Mouse (Mus musculus) left cerebral cortex, adult 9 months (tissue): ENCODE results near the gene Homez.

ENCODE experiments used
- DNase-seq, 2 experiments: peaks; one replicate each; pipeline ENCODE4 v3.0.0; 2022; ENCODE audit warnings: low spot score in 2 of 2

Gene Homez

DNA sequence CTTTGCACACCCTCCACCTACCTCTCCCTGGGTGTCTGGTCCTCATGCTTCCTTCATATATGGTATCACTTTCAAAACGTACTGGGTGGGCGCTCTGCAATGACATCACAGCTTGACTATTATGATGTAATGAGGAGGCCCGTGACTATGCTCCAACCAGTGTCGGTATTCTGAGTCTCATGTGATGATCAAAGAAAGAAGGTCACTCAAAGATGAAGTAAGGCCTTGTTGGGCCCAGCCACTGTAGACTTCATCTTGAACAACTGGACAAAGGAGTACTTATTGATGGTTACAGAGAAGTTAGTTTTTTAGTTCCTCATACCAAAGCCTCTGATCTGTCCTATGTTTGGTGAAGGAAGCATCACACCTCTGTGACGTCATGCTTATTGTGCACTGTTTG lies at the start of gene Homez:
Gene Homez (minus strand): TSS at position 101 of the 400 bp plus-strand sequence.
- no peak for DNase-seq

DNA sequence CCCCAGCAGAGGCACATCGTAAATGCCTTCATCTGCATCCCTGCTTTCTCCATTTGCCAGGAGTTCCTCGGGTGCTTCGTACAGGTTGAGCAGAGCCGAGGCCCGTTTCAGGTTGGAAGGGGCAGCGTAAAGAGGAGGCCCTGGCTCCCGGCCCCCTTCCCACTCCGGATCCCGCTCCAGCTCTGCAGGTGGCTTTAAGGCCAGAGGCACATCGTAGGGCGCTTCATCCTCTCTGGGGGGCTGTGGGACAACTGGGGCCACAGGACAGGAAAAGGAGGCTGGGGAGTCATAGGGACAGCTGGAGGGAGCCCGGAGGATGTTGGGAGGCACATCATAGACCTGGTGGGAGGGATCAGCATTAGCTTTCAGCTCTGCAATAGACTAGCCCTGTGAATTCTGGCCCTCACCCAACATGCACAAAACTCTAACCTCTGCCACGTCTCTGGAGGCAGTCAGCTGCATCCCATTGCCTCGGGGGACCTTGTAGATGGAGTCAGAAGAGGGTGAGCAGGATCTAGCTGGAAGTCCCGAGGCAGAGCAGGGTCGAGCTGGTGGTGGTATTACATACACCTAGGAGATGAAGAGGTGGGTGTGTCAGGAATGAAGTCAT lies 49.4 kb upstream of the Homez start:
- no peak for DNase-seq

DNA sequence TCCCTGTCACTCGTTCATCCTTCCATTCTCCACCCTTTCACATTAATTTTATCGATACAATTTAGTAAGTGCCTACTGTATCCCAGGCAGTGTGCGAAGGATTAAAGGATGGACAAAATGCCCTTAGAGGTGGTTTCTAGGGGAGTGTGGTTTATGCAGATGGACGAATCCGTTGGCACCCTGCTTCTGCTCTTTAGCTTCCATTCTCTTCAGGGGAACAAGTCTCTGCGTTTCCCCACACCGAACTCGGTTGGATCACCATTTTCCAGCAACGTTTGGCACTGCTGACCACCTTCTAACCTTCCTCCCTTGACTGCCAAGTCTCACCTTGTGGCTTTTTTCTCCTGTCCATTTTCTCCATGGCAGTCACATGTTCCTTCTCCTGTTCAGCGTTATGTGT lies 42.6 kb upstream of the Homez start:
- no peak for DNase-seq

DNA sequence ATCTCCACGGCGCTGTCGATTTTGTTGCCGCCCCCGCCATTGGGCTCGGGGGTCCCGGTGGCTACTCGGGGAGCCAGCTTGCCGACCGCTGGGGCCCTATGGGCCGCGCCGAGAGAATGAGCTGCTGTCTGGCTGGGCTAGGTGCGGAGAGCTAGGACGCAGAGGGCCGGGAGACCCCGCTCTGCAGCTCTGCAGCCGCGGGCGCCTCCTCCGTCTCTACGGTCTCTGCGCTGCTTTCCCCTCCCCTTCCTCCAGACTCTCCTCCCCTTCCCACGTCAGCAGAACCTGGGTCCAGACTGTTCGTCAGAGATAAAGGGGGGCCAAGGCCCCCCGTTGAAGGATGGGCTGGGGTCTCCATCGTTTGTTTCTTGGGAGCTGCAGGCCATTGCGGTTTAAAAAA lies 42.1 kb upstream of the Homez start, which contains the start of gene Slc22a17:
Gene Slc22a17 (minus strand): TSS at position 247 of the 400 bp plus-strand sequence.
- peak in 1 of 2 experiments; percentile 82 for DNase-seq

DNA sequence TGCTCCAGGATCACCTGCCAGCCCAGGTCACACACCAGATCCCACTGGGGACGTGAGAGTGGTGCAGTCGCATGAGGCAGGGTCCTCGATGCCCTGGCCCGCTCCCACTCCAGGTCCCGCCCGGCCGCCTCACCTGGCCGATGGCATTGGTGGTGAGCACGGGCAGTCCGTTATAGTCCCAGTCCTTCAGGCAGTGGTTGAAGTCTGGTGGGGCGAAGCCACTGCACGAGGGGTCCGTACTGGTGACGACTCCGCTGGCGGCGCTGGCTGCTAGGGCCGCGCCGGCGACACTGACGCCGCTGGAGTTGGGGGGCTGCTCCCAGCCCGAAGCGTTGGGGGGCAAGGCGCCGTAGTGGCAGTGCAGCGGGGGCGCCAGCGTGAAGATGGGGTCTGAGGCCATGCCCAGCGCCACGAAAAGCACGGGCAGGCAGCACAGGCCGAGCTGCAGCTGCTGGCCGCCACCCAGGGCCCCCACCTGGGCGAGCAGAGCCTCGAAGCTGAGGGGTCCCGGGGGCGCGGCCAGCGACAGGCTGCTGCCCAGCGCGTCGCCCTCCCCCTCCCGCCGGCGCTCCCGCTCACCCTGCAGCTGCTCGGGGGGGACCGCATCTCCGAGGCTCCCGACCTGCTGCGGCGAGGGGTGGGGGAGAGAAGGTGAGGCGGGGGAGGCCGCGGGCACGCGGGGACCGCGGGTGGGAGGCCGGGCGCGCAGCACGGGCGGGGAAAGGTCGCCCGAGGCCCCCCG lies 41.5 kb upstream of the Homez start:
- no peak for DNase-seq

DNA sequence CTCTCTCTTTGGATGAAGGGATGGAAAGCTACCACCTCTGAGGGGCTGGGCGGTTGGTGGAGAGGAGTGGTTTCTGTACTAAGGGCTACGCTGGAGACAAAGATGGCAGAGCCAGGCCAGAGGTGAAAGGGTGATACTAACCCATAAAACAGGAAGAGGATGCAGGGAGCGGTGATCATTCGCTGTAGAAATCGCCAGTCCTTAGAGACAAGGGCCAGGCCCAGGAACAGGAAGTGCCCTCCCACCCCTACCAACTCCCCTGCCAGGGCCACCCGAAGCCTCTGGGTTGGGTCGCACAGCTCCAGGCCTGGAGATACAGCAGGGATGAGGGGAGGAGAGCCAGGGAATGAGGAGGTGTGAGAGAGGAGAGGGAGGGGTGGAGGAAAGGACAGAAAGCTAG lies 37.9 kb upstream of the Homez start:
- DNase-seq: no peak

DNA sequence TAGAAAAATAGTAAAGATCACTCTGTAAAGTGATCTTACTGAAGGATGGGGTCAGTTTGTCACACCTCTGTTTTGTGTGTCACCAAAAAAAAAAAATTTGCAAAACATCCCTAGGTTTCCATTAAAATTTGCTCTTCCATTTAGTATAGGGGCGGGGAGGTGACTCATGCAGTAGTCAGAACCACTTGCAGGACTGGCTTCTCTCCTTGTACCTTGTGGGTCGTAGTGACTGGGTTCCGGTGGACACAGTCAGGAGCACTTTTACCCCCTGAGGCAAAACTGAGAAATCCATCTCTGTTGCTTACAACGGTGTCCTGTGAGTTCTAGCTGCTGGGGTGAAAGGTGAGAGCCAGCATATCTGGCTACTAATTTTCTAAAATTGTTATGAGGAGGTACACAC lies 32.9 kb upstream of the Homez start:
- no peak for DNase-seq

DNA sequence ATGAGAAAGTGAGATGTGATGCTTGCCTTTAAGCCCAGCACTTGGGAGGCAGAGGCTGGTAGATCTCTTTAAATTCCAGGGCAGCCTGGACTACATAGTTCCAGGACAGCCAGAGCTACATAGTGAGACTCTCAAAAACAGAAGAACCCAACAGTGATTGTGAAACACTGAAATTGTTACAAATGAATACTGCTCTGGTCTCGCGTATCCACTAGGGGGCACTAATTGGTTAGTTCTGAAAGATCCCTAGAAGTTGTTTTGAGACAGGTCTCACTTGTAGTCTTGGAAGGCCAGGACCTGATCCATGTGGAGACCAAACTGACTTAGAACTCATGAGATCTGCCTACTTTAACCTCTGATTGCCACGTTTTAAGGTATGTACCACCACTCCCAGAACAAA lies 29.6 kb upstream of the Homez start:
- DNase-seq: peak in 1 of 2 experiments; percentile 89

DNA sequence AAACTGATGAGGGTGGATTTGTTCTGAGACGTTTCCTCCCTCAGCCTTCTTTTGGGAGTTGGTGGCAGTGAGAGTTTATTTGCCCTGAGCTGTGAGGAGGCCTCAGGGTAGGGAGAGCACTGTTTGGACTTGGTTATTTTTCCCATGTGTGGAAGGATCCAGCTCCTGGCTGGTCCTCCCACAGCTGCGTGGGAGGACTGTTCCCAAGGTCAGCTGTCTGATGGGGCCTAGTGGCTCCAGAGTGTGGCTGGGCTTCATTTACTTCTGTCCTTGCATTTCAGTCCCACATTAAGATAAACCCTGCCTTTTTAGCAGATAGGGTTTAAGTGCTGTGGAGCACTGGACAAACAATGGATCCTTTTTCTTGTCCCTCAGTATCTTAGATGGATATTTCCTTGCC lies 26.7 kb upstream of the Homez start:
- no peak for DNase-seq

DNA sequence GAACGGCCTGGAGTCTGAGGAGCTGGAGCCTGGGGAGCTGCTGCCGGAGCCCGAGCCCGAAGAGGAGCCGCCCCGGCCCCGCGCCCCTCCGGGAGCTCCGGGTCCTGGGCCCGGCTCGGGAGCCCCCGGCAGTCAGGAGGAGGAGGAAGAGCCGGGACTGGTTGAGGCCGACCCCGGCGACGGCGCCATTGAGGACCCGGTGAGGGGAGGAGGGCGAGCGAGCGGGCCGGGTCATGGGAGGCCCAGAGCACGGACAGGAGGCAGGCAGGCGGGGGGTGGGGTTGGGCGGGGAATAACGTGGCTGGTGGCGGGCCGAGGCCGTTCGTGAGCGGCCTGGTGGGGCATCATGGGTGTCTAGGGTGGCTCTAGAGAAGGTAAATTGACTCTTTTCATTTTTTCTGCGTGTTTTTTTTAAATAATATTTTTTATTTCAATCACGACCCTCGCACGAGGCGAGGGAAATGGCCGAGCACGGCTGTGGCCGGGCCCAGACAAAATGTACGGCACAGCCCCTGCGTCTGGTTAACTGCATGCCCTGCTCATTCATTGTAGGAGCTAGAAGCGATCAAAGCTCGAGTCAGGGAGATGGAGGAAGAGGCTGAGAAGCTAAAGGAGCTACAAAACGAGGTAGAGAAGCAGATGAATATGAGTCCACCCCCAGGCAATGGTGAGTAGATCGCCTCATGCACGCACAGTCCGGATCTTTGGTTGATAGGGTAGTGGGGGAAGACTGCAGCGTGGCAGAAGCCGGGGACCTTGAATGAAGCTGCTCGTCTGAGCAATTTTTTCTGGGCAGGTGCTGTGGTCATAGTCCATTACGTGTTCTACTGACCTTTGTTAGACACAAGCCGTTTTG lies 23.8 kb upstream of the Homez start:
- DNase-seq: no peak

DNA sequence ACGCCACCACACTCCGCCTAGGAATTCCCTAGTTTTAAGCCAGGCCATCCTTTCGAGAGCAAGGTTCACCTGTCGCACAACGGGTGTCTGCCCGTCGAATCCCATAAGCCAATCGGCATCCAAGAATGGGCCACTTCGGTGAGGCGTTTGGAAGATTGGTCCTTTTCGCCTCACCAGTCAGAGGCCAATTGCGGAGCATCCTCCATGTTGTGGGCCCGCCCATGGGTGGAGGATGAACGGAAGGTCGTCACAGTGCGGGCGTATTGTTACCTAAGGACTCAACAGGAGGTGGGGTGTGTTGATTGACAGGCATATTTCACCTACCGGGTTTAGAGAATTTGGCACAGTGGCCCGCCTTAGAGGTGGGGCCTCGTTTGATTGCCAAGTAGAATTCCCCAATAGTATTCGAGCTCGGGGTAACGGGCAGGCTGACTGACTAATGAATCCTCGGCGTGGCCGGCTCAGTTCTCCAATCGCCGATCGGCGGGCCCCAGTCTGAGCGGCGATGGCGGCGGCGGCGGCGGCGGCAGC lies 23.0 kb upstream of the Homez start:
- DNase-seq: peak; percentile 100

DNA sequence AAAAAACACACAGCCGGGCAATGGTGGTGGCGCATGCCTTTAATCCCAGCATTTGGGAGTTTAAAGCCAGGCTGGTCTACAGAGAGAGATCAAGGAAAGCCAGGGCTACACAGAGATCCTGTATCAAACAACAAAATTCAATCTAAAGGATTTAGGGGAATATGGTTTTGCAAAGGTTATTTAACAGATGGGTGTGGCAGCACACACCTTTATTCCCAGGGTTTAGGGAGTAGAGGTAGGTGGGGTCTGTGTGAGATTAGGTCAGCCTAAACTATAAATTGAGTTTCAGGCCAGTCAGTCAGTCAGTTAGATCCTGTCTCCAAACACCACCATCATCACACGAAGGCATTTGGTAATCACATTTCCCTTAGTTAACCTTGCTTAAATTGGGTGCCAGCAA lies 21.4 kb upstream of the Homez start, which contains the start of gene Pabpn1:
Gene Pabpn1 (plus strand): TSS at position 301 of the 400 bp plus-strand sequence.
- no peak for DNase-seq

DNA sequence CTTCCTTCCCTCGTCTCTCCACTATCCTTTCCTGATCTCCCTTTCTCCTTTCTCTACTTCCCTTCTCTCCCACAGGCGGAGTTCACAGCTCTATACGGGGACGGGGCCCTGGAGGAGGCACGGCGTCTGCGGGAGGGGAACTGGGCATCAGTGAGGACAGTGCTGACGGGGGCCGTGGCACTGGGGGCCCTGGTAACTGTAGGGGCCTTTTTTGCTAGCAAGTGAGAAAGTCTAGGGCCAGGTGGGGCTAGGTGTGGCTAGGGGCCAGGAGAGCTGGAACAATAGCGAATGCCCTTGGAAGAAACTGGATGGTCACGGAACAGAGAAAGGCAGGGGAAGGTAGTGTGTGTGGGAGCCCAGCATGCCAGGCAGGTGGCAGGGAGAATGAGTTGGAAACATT lies 14.5 kb upstream of the Homez start:
- DNase-seq: no peak

DNA sequence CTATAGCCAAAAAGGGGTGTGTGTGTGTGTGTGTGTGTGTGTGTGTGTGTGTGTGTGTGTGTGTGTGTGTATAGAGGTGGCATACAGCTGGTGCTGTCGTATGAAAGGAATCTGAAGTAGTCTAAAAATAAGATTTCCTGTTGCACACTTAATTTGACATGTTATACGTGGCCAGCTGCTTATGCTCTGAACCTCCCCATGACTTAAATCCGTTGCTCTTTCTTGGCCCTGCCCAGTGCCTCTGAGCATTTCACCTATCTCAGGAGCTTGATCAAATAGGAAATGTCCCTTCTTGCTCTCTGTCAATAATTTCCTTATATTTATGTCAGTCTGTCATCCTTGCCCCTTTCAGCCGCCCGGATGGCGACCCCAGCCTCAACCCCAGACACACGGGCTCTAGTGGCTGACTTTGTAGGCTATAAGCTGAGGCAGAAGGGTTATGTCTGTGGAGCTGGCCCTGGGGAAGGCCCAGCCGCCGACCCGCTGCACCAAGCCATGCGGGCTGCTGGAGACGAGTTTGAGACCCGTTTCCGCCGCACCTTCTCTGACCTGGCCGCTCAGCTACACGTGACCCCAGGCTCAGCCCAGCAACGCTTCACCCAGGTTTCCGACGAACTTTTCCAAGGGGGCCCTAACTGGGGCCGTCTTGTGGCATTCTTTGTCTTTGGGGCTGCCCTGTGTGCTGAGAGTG lies 13.4 kb upstream of the Homez start:
- DNase-seq: no peak

DNA sequence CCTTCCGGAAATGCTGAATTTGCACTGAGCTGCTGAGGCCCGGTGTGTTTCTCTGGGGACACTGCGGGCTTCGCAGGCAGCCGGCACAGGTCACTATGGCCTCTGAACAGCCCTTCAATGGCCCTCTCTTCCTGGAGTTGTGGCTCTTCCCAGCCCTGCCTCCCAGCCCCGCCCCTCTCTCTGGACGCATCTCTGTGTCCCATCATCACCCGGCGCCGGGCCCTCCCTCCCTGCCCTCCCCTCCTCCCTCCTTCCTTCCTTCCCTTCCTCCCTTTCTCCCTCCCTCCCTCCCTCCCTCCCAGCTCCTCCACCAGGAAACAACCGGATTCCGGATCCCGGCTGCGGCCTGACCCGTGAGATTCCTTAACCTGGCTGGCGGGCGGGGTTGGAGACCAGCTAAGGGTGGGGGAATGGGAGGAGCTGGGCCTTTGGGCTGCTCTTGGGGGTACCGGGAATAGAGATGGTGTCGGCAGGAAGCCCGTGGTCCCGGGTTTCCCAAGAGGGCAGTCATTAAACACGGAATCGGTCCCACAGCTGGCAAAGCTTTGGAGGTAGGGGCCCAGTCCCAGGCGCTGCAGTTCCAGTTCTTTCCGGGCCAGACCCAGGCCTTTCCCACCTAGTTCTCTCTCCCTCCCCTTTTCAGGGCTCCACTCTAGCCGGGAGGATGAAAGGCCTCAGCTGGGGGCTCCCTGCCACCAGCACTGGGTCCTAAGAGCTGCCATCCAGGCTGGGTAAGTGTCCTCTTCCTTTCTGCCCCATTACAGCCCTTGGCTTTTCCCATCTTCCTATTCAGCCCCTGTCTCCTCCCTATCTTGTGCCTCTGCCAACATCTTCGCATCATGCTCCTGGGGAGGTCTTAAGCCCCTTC lies 12.6 kb upstream of the Homez start, which contains the start of the genes Bcl2l2 and Gm20521:
Gene Bcl2l2 (plus strand): TSS at position 224 of the 868 bp plus-strand sequence.
Gene Gm20521 (plus strand): TSS at position 288 of the 868 bp plus-strand sequence.
- DNase-seq: peak in 1 of 2 experiments; percentile 69

DNA sequence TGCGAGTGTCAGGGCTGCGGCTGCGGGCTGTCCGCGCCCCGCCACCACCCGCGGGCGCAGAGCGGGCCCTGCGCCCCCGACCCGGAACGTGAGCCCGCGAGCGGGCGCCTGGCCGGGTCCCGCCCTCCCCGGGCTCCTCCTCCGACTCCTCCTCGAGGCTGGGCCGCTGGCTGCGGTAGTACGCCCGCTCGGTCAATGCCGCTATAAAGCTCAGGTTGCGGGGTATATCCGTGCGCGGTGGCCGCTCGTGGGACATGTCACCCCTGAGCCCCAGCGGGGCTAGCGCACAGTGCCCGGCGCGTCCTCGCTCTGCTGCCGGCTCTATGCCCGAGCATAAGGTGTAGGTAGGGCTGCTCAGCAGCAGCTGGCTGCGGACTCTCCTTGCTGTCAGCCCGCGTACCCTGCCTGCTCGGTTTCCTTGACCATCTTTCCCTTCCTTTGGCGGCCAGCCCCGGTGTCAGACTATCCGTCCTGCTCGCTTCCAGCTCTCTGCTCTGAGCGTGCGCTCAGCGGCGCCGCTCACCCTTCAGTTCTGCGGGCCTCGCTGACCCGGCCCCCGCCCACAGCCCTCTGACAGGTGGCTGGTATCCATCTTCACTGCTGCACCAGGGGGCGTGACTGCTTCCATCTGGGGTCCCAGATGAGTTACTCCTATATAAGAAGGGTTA lies 6.4 kb upstream of the Homez start, which contains the start of gene Ppp1r3e:
Gene Ppp1r3e (minus strand): TSS at position 503 of the 668 bp plus-strand sequence.
- DNase-seq: peak in 1 of 2 experiments; percentile 53

DNA sequence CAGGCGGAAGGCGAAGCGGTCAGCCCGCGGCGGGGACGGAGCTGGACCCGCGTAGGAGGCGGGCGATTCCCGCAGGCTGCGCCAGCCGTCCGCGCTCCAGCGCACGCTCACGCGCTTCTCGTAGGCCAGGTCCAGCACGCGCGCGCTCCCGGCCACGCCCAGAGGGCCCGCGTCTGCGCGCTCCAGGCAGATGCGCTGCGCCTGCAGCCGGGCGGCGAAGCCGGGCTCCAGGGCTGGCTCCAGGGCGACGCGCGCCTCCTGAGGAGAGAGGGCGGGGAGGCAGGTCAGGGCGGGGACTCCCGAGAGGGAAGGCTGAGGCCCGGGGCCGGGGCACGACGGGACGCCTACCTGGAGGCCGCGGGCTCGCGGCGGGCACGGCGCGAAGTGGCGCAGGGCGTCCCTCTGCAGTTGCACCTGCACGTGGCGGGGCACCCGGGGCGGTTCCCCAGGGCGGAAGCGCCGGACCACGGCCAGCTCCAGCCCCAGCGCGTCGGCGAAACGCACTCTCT lies 5.8 kb upstream of the Homez start:
- DNase-seq: peak; percentile 83 to 88

DNA sequence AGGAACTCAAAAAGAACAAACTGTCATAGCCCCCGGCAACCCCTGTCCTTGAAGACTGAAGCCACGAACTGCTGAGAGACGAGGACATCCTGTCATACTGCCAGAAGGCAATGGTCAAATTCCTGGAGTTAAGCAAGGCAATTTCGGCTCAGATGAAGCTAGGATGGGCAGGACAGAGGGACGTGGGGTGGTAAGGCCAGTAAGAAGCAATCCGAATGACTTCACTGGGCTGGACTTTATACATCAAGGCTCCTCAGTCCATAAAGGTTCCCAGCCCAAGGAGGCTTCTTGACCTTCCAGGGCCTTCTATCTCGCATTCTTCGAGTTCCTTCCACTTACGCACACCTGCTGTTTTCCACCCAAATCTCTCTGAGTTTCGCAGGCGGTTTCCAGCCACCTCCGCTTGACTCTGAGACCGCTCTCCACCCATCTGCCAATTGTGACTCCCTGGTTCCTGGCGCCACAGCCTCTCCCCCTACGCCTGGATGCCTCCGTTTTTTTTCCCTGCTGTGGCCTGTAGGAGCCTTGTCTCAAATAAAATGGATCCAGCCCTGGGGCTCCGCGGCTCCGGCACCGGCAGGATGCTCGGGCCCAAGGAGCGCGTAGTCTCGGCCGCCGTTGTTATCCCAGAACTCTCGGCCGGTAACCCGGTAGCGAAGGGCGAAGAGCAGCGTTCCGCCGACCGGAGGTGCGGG lies 5.2 kb upstream of the Homez start:
- no peak for DNase-seq

DNA sequence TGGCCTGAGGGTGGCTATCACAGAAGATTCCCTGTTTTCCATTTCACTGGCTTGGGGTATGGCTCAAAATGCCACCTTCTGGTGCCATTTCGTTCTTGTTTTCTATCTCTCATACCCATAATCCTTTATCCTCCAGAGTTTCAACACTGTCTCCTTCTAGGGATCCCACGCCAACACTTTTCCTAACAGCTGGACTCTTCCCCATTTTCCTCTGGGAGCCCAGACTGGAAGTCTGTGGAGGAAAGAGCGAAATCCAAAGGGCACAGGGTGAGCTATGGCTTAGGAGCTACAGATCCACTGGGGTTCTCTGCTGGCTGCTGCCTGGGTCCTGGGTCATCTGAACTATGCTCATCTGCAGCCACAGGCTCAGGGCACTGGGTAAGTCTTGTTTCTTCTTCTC lies 3.4 kb upstream of the Homez start:
- no peak for DNase-seq
